Mouse (Mus musculus) hindbrain, embryonic 15.5 days (tissue): Measurements from ENCODE around the gene Mgst3. TPM values are rescaled to one million over a fixed set of nuclear protein-coding genes. Genes with fewer than 3 reads are reported as not detected.

ENCODE experiments used
- ATAC-seq: fragments of 200-750 bp; cut with Nextera tagmentation; 2 replicates; pipeline ENCODE4 v1.8.0; 2017; ENCODE audit warnings: low read depth, moderate number of reproducible peaks, moderate TSS enrichment; ENCODE audit not compliant: low FRiP score
- H3K27ac ChIP-seq: fragments of 300-500 bp; sonication (generic); replicated peaks from 2 replicates; pipeline ENCODE4 v1.5.1; 2015; ENCODE audit warnings: mild to moderate bottlenecking, inconsistent platforms
- H3K27me3 ChIP-seq: fragments of 300-500 bp; sonication (generic); 2 replicates; pipeline ENCODE4 v1.6.1; 2015; ENCODE audit warnings: control low read depth, inconsistent platforms
- H3K36me3 ChIP-seq: fragments of 300-500 bp; sonication (generic); 2 replicates; pipeline ENCODE4 v1.6.1; 2015; ENCODE audit warnings: control low read depth, inconsistent platforms
- H3K4me1 ChIP-seq: fragments of 300-500 bp; sonication (generic); replicated peaks from 2 replicates; pipeline ENCODE4 v1.6.1; 2015; ENCODE audit warnings: control low read depth, inconsistent platforms
- H3K4me2 ChIP-seq: fragments of 300-500 bp; sonication (generic); 2 replicates; pipeline ENCODE4 v1.6.1; 2015; ENCODE audit warnings: moderate library complexity, mild to moderate bottlenecking, inconsistent platforms
- H3K4me3 ChIP-seq: fragments of 300-500 bp; sonication (generic); 2 replicates; pipeline ENCODE4 v1.5.1; 2015; ENCODE audit warnings: mild to moderate bottlenecking, inconsistent platforms
- H3K9ac ChIP-seq: fragments of 300-500 bp; sonication (generic); 2 replicates; pipeline ENCODE4 v1.6.1; 2015; ENCODE audit warnings: inconsistent platforms
- H3K9me3 ChIP-seq: fragments of 300-500 bp; sonication (generic); 2 replicates; pipeline ENCODE4 v1.6.1; 2016; ENCODE audit warnings: control low read depth, inconsistent platforms
- WGBS: fragments of 180-500 bp; shearing (Covaris S2); methylation state at CpG from one replicate; pipeline ENCODE4 v1.1.7; 2015; 5-methylcytosine and 5-hydroxymethylcytosine counted together
- polyA plus RNA-seq: library from polyadenylated mRNA; unstranded; fragments of >200 nt; fragmentation: Nextera tagmentation; extraction: Ambion mirVana; gene quantifications from 2 replicates; pipeline ENCODE4 v1.2.1, GENCODE M21; 2015

The Mgst3 gene
- polyA plus RNA-seq, 1 experiment from 2014 or later = 178 TPM

- 79% methylated on average over 12 of the region's 12 CpGs for WGBS
Observed at GRCm38 (mm10) chr1:167411991-167412715, 18.5 kb upstream of the Mgst3 start.

GRCm38 (mm10) chr1:167409601-167410000 is 16.0 kb upstream of the Mgst3 start:
- H3K36me3 ChIP-seq = no peaks in the 10 kb centered on the region
- ATAC-seq = no peak
- no peaks in the 10 kb centered on the region for H3K4me1 ChIP-seq
- no peak overlapping the region for H3K9ac ChIP-seq
- H3K27me3 ChIP-seq = 0 out of 2 replicates have a peak, but pooled peaks cover 2% of the 10 kb centered on the region
- 83% methylated on average over 4 of the region's 4 CpGs for WGBS
- no peak overlapping the region for H3K4me3 ChIP-seq
- no peak overlapping the region for H3K27ac ChIP-seq
- no peak overlapping the region for H3K4me2 ChIP-seq
- H3K9me3 ChIP-seq = no peaks in the 10 kb centered on the region

More at GRCm38 (mm10) chr1:167411991-167412715, 18.5 kb upstream of the Mgst3 start:
- no peaks in the 10 kb centered on the region for H3K4me1 ChIP-seq
- no peak for ATAC-seq
- H3K36me3 ChIP-seq = no peaks in the 10 kb centered on the region
- no peak overlapping the region for H3K27ac ChIP-seq
- H3K27me3 ChIP-seq = no peaks in the 10 kb centered on the region
- no peak overlapping the region for H3K4me3 ChIP-seq
- no peak overlapping the region for H3K4me2 ChIP-seq
- H3K9ac ChIP-seq = no peak overlapping the region
- no peaks in the 10 kb centered on the region for H3K9me3 ChIP-seq

- WGBS = 87% methylated on average over 4 of the region's 4 CpGs
- no peak for ATAC-seq
- H3K4me3 ChIP-seq = no peak overlapping the region
- H3K4me2 ChIP-seq = no peak overlapping the region
- H3K36me3 ChIP-seq = no peaks in the 10 kb centered on the region
- H3K4me1 ChIP-seq = no peaks in the 10 kb centered on the region
- no peaks in the 10 kb centered on the region for H3K9me3 ChIP-seq
- 0 out of 2 replicates have a peak, but pooled peaks cover 2% of the 10 kb centered on the region for H3K27me3 ChIP-seq
- H3K9ac ChIP-seq = no peak overlapping the region
- no peak overlapping the region for H3K27ac ChIP-seq
Observed at GRCm38 (mm10) chr1:167405237-167405636, 11.6 kb upstream of the Mgst3 start.

GRCm38 (mm10) chr1:167393281-167393680 is 360 bp downstream of the Mgst3 start:
- peak; percentile 61 for ATAC-seq
- Histone ChIP-seq H3K4me3 (peak overlapping the region; percentile 72), H3K4me1 (peaks cover 24% of the 10 kb centered on the region), H3K27me3 (peaks cover 6% of the 10 kb centered on the region; the same call in 1 of the 2 replicates), H3K9me3 (no peaks in the 10 kb centered on the region), H3K4me2 (peak overlapping the region; percentile 71), H3K36me3 (no peaks in the 10 kb centered on the region), H3K27ac (peak overlapping the region; percentile 73), H3K9ac (peak overlapping the region; percentile 60)
- WGBS = 3% methylated on average over 15 of the region's 15 CpGs

- no peak overlapping the region; the same call in 1 of the 2 replicates for H3K27ac ChIP-seq
Observed at GRCm38 (mm10) chr1:167392687-167393086, 954 bp downstream of the Mgst3 start.

GRCm38 (mm10) chr1:167392031-167392640 is 1.5 kb downstream of the Mgst3 start:
- H3K27me3 ChIP-seq = peaks cover 6% of the 10 kb centered on the region; the same call in 1 of the 2 replicates
- no peak for ATAC-seq
- H3K9me3 ChIP-seq = no peaks in the 10 kb centered on the region
- peak overlapping the region; percentile 60; the same call in 1 of the 2 replicates for H3K9ac ChIP-seq
- peaks cover 24% of the 10 kb centered on the region for H3K4me1 ChIP-seq
- H3K4me2 ChIP-seq = peak overlapping the region; percentile 71
- H3K4me3 ChIP-seq = peak overlapping the region; percentile 72
- no peak overlapping the region for H3K27ac ChIP-seq
- no peaks in the 10 kb centered on the region for H3K36me3 ChIP-seq
- 57% methylated on average over 2 of the region's 2 CpGs for WGBS

More at GRCm38 (mm10) chr1:167392687-167393086, 954 bp downstream of the Mgst3 start:
- Histone ChIP-seq H3K4me3 (peak overlapping the region; percentile 72), H3K9me3 (no peaks in the 10 kb centered on the region), H3K27me3 (peaks cover 6% of the 10 kb centered on the region; the same call in 1 of the 2 replicates), H3K36me3 (no peaks in the 10 kb centered on the region), H3K4me2 (peak overlapping the region; percentile 71), H3K9ac (peak overlapping the region; percentile 60), H3K4me1 (peaks cover 24% of the 10 kb centered on the region)
- no peak for ATAC-seq
- 14% methylated on average over 8 of the region's 8 CpGs for WGBS

- no peak overlapping the region for H3K27ac ChIP-seq
- H3K27me3 ChIP-seq = peaks cover 6% of the 10 kb centered on the region; the same call in 1 of the 2 replicates
- WGBS = 73% methylated on average over 6 of the region's 6 CpGs
- no peaks in the 10 kb centered on the region for H3K36me3 ChIP-seq
- H3K4me3 ChIP-seq = no peak overlapping the region
- ATAC-seq = no peak
- peaks cover 24% of the 10 kb centered on the region for H3K4me1 ChIP-seq
- H3K4me2 ChIP-seq = no peak overlapping the region
- H3K9me3 ChIP-seq = no peaks in the 10 kb centered on the region
- H3K9ac ChIP-seq = no peak overlapping the region
Observed at GRCm38 (mm10) chr1:167391241-167391640, 2.4 kb downstream of the Mgst3 start.

GRCm38 (mm10) chr1:167390381-167390780 is 3.3 kb downstream of the Mgst3 start:
- Histone ChIP-seq H3K9ac (no peak overlapping the region), H3K27ac (no peak overlapping the region), H3K4me3 (no peak overlapping the region), H3K4me2 (no peak overlapping the region), H3K27me3 (0 out of 2 replicates have a peak, but pooled peaks cover under 1% of the 10 kb centered on the region), H3K4me1 (peaks cover 24% of the 10 kb centered on the region), H3K9me3 (no peaks in the 10 kb centered on the region), H3K36me3 (no peaks in the 10 kb centered on the region)
- 73% methylated on average over 4 of the region's 4 CpGs for WGBS
- ATAC-seq = no peak

- H3K36me3 ChIP-seq = no peaks in the 10 kb centered on the region
- no peak for ATAC-seq
- WGBS = 90% methylated on average over 7 of the region's 7 CpGs
- peaks cover 23% of the 10 kb centered on the region for H3K4me1 ChIP-seq
- no peak overlapping the region for H3K4me3 ChIP-seq
- H3K27ac ChIP-seq = no peak overlapping the region
- no peak overlapping the region for H3K9ac ChIP-seq
- no peaks in the 10 kb centered on the region for H3K27me3 ChIP-seq
- no peaks in the 10 kb centered on the region for H3K9me3 ChIP-seq
- no peak overlapping the region for H3K4me2 ChIP-seq
Observed at GRCm38 (mm10) chr1:167389584-167389983, 4.1 kb downstream of the Mgst3 start.

- WGBS = 75% methylated on average over 6 of the region's 6 CpGs
- Histone ChIP-seq H3K9me3 (no peaks in the 10 kb centered on the region), H3K27me3 (no peaks in the 10 kb centered on the region), H3K27ac (no peak overlapping the region), H3K9ac (no peak overlapping the region), H3K4me1 (peaks cover 20% of the 10 kb centered on the region), H3K36me3 (no peaks in the 10 kb centered on the region), H3K4me2 (no peak overlapping the region), H3K4me3 (no peak overlapping the region)
- ATAC-seq = no peak
Observed at GRCm38 (mm10) chr1:167388571-167388970, 5.1 kb downstream of the Mgst3 start.

GRCm38 (mm10) chr1:167387796-167388195 is 5.8 kb downstream of the Mgst3 start:
- no peak for ATAC-seq
- Histone ChIP-seq H3K9me3 (no peaks in the 10 kb centered on the region), H3K27ac (no peak overlapping the region), H3K4me2 (no peak overlapping the region), H3K4me3 (no peak overlapping the region), H3K27me3 (no peaks in the 10 kb centered on the region), H3K36me3 (no peaks in the 10 kb centered on the region), H3K9ac (no peak overlapping the region), H3K4me1 (peaks cover 14% of the 10 kb centered on the region)
- WGBS = 81% methylated on average over 3 of the region's 3 CpGs

- no peaks in the 10 kb centered on the region for H3K27me3 ChIP-seq
- H3K27ac ChIP-seq = no peak overlapping the region
- 75% methylated on average over 2 of the region's 2 CpGs for WGBS
- H3K9ac ChIP-seq = no peak overlapping the region
- ATAC-seq = no peak
- H3K4me3 ChIP-seq = no peak overlapping the region
- H3K36me3 ChIP-seq = no peaks in the 10 kb centered on the region
- H3K9me3 ChIP-seq = no peaks in the 10 kb centered on the region
- no peak overlapping the region for H3K4me2 ChIP-seq
- H3K4me1 ChIP-seq = peaks cover 9% of the 10 kb centered on the region
Observed at GRCm38 (mm10) chr1:167387310-167387709, 6.3 kb downstream of the Mgst3 start.
